Mouse (Mus musculus): Measurements from ENCODE around the gene Tuba1c. TPM values are rescaled to one million over a fixed set of nuclear protein-coding genes. Genes with fewer than 3 reads are reported as not detected.

Tuba1c gene
- polyA plus RNA-seq, 1 experiment = 976 TPM

DNA sequence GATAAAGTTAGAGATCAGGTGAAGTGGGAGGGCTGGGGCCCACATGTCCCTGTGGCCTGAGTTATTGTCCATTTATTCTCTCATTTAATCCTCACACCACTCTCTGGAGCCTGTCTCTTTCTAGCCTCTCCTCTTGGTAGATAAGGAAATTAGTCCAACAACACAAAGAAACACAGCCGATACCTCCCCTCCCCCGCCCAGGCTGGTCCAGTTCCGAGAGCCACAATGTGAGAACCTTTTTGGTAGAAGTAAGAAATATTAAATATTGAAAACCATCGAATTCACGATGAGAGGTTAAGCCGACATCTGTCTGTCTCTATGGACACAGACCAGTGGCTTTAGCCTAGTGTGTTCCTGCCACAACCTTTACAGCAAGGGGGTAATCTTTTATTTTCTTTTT lies 45.0 kb upstream of the Tuba1c start:
- no peaks in the 10 kb centered on the region for H3K36me3 ChIP-seq (ENCODE audit: control insufficient read depth, insufficient read depth)
- no peaks in the 10 kb centered on the region for H3K79me3 ChIP-seq (ENCODE audit: low read depth)
- no peak for TF ChIP-seq MYOD1 (IDR thresholded peaks at IDR 0.05; ENCODE audit: control insufficient read depth, insufficient read length, low read depth)
- no peak for TF ChIP-seq FOSL1 (IDR thresholded peaks at IDR 0.05; ENCODE audit: insufficient read depth, low read length, poor library complexity, severe bottlenecking)
- no peak for TF ChIP-seq USF1 (IDR thresholded peaks at IDR 0.05; ENCODE audit: low read depth)
- no peak for TF ChIP-seq CTCF (IDR thresholded peaks at IDR 0.05; ENCODE audit: control insufficient read depth, insufficient read depth, insufficient read length)
- no peak for TF ChIP-seq MYOG (IDR thresholded peaks at IDR 0.05; ENCODE audit: control insufficient read depth, extremely low read depth, insufficient read length)
- no peak for TF ChIP-seq CEBPB (IDR thresholded peaks at IDR 0.05; ENCODE audit: low read depth)
- TF ChIP-seq MAX (IDR thresholded peaks at IDR 0.05) = no peak
- H3K27me3 ChIP-seq (ENCODE audit: control insufficient read depth, insufficient read depth, insufficient read length) = no peaks in the 10 kb centered on the region
- H3K79me2 ChIP-seq (ENCODE audit: control insufficient read depth, insufficient read depth) = peaks cover 4% of the 10 kb centered on the region
- H3ac ChIP-seq (ENCODE audit: control insufficient read depth, insufficient read length, low read depth) = no peak overlapping the region
- H3K4me3 ChIP-seq (ENCODE audit: insufficient read depth, poor library complexity, severe bottlenecking) = peak overlapping the region; percentile 46

DNA sequence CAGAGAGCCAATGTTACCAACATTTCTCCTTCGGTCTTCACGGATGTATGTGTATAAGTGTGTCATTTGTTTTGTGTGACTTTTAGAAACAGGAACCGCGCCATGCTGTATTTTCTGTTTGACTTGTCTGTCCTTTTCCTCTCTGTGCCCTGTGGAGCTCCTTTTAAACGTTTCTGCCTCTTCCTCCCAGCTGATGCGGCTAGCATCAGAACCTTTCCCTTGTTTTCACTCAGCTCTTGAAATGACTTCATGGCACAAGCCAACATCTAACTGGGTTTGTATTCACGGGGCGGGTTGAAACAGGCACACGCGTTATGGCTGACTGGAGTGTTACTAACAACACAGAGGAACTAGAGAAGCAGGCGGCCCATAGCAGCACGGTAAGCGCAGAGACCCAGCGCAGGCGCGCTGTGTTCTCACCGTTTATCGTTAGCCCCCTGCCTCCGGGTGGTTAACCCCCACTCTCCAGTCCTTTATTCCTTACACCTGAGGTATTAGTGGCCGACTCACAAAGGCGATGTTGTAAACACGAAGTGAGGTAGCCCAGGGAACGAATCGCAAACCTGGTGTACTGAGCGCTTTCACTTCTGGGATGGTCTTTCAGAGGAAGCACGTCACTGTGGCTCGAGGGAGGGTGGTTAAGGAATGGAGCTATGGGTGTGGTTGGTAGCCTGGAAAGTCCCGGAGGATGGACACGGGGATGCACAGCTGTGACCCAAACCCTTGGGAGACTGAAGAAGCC lies 44.3 kb upstream of the Tuba1c start:
- TF ChIP-seq USF1 (IDR thresholded peaks at IDR 0.05; ENCODE audit: low read depth) (no peak), MYOD1 (IDR thresholded peaks at IDR 0.05; ENCODE audit: control insufficient read depth, insufficient read length, low read depth) (peak; percentile 62), MAX (IDR thresholded peaks at IDR 0.05) (peak; percentile 83), CTCF (IDR thresholded peaks at IDR 0.05; ENCODE audit: control insufficient read depth, insufficient read depth, insufficient read length) (no peak), FOSL1 (IDR thresholded peaks at IDR 0.05; ENCODE audit: insufficient read depth, low read length, poor library complexity, severe bottlenecking) (no peak), CEBPB (IDR thresholded peaks at IDR 0.05; ENCODE audit: low read depth) (no peak), MYOG (IDR thresholded peaks at IDR 0.05; ENCODE audit: control insufficient read depth, extremely low read depth, insufficient read length) (no peak)
- H3K36me3 ChIP-seq (ENCODE audit: control insufficient read depth, insufficient read depth) = no peaks in the 10 kb centered on the region
- peaks cover 4% of the 10 kb centered on the region for H3K79me2 ChIP-seq (ENCODE audit: control insufficient read depth, insufficient read depth)
- H3K27me3 ChIP-seq (ENCODE audit: control insufficient read depth, insufficient read depth, insufficient read length) = no peaks in the 10 kb centered on the region
- no peaks in the 10 kb centered on the region for H3K79me3 ChIP-seq (ENCODE audit: low read depth)
- peak overlapping the region; percentile 46 for H3K4me3 ChIP-seq (ENCODE audit: insufficient read depth, poor library complexity, severe bottlenecking)
- H3ac ChIP-seq (ENCODE audit: control insufficient read depth, insufficient read length, low read depth) = peak overlapping the region; percentile 85

DNA sequence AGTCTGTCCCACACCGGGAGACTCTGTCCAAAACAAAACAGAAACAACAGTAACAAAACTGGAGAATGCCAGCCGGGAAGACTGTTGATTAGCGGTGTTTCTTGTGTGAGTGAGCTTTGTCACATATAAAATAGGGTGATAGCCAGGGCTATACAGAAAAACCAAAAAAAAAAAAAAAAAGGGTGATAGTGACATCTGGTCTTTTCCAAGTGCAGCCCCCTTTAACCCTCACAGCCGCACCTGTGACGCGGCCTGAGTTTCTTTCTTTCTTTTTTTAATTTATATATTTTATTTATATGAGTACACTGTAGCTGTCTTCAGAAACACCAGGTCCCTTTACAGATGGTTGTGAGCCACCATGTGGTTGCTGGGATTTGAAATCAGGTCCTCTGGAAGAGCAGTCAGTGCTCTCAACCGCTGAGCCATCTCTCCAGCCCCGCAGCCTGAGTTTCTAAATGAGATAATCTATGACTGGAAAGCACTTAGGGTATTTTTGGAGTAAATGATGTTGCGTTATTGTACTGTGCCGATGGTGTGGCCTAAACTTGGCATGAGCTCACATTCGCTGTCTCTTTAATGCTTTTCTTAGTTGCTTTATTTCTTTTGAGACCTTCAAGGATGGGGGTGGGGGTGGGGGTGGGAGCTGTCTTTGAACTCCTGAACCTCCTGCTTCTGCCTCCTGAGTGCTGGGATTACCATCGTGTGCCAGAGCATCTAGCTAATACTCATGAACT lies 43.5 kb upstream of the Tuba1c start:
- peak overlapping the region; percentile 85 for H3ac ChIP-seq (ENCODE audit: control insufficient read depth, insufficient read length, low read depth)
- H3K79me3 ChIP-seq (ENCODE audit: low read depth) = no peaks in the 10 kb centered on the region
- peaks cover 4% of the 10 kb centered on the region for H3K79me2 ChIP-seq (ENCODE audit: control insufficient read depth, insufficient read depth)
- TF ChIP-seq CTCF (IDR thresholded peaks at IDR 0.05; ENCODE audit: control insufficient read depth, insufficient read depth, insufficient read length) (no peak), USF1 (IDR thresholded peaks at IDR 0.05; ENCODE audit: low read depth) (no peak), CEBPB (IDR thresholded peaks at IDR 0.05; ENCODE audit: low read depth) (no peak), MAX (IDR thresholded peaks at IDR 0.05) (no peak), FOSL1 (IDR thresholded peaks at IDR 0.05; ENCODE audit: insufficient read depth, low read length, poor library complexity, severe bottlenecking) (no peak), MYOD1 (IDR thresholded peaks at IDR 0.05; ENCODE audit: control insufficient read depth, insufficient read length, low read depth) (no peak), MYOG (IDR thresholded peaks at IDR 0.05; ENCODE audit: control insufficient read depth, extremely low read depth, insufficient read length) (no peak)
- H3K36me3 ChIP-seq (ENCODE audit: control insufficient read depth, insufficient read depth) = no peaks in the 10 kb centered on the region
- H3K4me3 ChIP-seq (ENCODE audit: insufficient read depth, poor library complexity, severe bottlenecking) = peak overlapping the region; percentile 46
- H3K27me3 ChIP-seq (ENCODE audit: control insufficient read depth, insufficient read depth, insufficient read length) = no peaks in the 10 kb centered on the region

DNA sequence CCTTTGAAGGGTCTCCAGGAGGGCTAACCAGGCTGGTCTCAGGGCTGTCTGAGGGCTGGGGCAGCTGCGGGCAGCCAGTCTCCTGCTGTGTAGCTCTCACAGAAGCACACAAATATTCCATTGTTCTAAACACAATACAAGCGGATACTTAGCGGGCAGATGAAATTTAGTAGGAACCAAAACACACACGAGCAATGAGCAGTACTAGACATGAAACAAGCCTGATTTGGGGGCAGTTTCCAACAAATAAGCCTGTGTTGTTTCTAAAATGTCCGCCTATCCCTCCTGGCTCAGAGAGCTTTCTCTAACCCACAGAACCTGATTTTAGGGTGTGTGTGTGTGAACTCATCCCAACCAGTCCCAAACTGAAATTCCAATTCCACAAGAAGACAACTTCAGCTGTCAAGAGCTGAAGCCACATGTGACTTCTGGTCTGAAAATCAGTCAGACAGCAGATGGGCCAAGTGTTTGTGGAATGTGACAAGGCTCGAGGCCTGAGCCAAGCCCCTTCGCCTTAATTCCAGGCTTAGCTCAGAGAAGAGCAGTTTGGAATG lies 42.5 kb upstream of the Tuba1c start:
- Histone ChIP-seq H3K4me3 (ENCODE audit: insufficient read depth, poor library complexity, severe bottlenecking) (no peak overlapping the region), H3K27me3 (ENCODE audit: control insufficient read depth, insufficient read depth, insufficient read length) (no peaks in the 10 kb centered on the region), H3K79me2 (ENCODE audit: control insufficient read depth, insufficient read depth) (peaks cover 4% of the 10 kb centered on the region), H3K79me3 (ENCODE audit: low read depth) (no peaks in the 10 kb centered on the region), H3ac (ENCODE audit: control insufficient read depth, insufficient read length, low read depth) (peak overlapping the region; percentile 22), H3K36me3 (ENCODE audit: control insufficient read depth, insufficient read depth) (no peaks in the 10 kb centered on the region)
- TF ChIP-seq USF1 (IDR thresholded peaks at IDR 0.05; ENCODE audit: low read depth) = peak; percentile 87
- TF ChIP-seq CEBPB (IDR thresholded peaks at IDR 0.05; ENCODE audit: low read depth) = no peak
- peak; percentile 75 for TF ChIP-seq MAX (IDR thresholded peaks at IDR 0.05)
- TF ChIP-seq MYOG (IDR thresholded peaks at IDR 0.05; ENCODE audit: control insufficient read depth, extremely low read depth, insufficient read length) = no peak
- TF ChIP-seq CTCF (IDR thresholded peaks at IDR 0.05; ENCODE audit: control insufficient read depth, insufficient read depth, insufficient read length) = no peak
- peak; percentile 65 for TF ChIP-seq MYOD1 (IDR thresholded peaks at IDR 0.05; ENCODE audit: control insufficient read depth, insufficient read length, low read depth)

DNA sequence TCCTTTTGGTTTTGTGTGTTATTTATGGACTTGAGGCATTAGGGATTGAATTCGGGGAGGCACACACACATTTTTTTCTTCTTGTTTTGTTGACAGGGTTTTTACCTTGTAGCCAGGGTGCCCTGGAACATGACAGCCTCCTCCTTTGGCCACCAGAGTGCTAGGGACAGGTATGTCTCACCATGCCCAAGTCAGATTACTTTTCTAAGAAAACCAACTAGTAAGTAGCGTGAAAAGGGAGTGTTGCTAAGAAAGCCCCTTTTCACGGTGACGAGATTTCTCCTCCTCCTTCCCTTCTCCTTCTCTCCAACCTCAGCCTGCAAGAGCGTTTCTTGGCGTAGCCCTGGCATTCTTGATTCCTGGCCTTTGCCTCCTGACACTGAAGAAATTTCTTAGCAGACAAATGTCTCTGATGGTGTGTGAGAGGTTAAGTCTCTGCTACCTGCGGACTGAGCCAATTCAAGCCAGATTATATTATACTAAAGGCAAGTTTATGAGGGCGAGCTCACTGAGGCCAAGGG lies 42.0 kb upstream of the Tuba1c start:
- H3K4me3 ChIP-seq (ENCODE audit: insufficient read depth, poor library complexity, severe bottlenecking) = no peak overlapping the region
- peaks cover 4% of the 10 kb centered on the region for H3K79me2 ChIP-seq (ENCODE audit: control insufficient read depth, insufficient read depth)

More for the DNA sequence above, 42.0 kb upstream of the Tuba1c start:
- no peak for TF ChIP-seq FOSL1 (IDR thresholded peaks at IDR 0.05; ENCODE audit: insufficient read depth, low read length, poor library complexity, severe bottlenecking)
- no peaks in the 10 kb centered on the region for H3K36me3 ChIP-seq (ENCODE audit: control insufficient read depth, insufficient read depth)
- H3ac ChIP-seq (ENCODE audit: control insufficient read depth, insufficient read length, low read depth) = no peak overlapping the region
- H3K27me3 ChIP-seq (ENCODE audit: control insufficient read depth, insufficient read depth, insufficient read length) = no peaks in the 10 kb centered on the region
- no peaks in the 10 kb centered on the region for H3K79me3 ChIP-seq (ENCODE audit: low read depth)

All from C2C12 (cell line).